Mouse (Mus musculus) heart, postnatal 4 days (tissue): ENCODE data around the gene Wdfy3. TPM values are rescaled to one million over a fixed set of nuclear protein-coding genes. Genes with fewer than 3 reads are reported as not detected.
A peak's percentile ranks its signal among the peaks of the same experiment; 100 is the strongest.

Experiments used
- DNase-seq: peaks from one replicate; pipeline ENCODE4 v3.0.0; 2021
- total RNA-seq, 2 experiments: library from RNA; stranded (reverse); gene quantifications; 2 replicates each; pipeline ENCODE4 v1.2.3; 2021

The Wdfy3 gene
- total RNA-seq, 2 experiments from 2014 or later: 47.0 to 48.6 TPM

- DNase-seq: no peak
Observed at GRCm38 (mm10) chr5:101937909-101938596, 131.7 kb downstream of the Wdfy3 start.

GRCm38 (mm10) chr5:101937362-101937761 is 132.4 kb downstream of the Wdfy3 start:
- DNase-seq: no peak

DNA sequence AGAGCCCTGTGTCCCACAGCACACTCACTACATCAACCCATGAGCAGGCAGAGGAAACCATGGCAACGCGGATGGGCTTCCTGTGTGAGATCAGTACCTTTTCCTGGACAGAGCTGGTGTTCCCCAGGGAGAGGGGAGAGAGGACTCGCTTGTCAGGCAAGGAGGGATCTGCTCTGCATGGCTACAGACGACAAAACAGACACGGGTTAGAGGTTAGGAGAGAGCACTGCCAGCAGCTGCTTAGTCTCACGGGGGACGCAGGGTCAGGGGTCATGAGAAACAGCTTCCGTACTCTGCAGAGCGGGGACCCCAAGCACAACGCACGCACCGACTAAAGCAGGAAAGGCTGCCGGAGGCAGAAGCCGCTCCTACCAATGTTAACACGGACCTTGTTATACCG is 133.8 kb downstream of the Wdfy3 start:
- peak; percentile 67 for DNase-seq

- DNase-seq: no peak
Observed at GRCm38 (mm10) chr5:101934629-101935028, 135.1 kb downstream of the Wdfy3 start.

DNA sequence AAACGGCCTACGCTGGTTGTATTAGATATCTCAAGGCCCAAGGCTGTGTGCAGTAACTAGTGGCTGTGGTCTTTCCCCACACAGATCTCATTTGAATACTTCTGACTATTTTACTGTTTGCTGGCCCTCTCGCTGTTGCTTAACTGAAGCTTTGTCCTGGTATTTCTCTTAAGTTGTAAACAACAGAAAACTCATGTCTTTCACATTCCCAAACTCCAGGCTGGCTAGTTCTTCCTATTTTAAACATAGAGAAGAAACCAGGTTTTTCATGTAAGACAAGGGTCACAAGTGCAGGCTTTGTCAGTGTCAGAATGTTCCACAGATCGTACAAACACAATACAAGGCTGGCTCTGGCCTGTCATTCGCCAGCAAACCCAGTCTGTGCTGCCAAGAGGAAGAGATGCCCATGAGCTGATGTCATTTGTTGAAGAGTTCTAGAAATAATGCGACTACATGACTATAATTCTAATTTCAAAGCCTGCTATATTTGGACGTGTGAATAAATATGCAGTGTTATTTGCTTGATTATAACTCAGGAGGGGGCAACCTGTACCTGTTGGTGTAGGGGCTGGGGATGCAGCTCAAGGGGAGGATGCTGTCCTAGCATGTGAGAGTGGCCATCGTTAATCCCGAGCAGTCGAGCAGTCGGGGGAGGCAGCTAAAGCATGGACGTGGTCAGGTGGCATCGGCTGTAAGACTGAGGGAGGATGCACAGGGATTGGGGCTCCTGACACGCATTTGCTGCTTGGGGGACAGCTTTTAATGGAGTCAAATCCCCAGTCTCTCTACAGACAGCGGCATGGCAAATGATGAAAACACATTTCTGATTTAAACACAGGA is 136.5 kb downstream of the Wdfy3 start:
- peak; percentile 50 for DNase-seq

DNA sequence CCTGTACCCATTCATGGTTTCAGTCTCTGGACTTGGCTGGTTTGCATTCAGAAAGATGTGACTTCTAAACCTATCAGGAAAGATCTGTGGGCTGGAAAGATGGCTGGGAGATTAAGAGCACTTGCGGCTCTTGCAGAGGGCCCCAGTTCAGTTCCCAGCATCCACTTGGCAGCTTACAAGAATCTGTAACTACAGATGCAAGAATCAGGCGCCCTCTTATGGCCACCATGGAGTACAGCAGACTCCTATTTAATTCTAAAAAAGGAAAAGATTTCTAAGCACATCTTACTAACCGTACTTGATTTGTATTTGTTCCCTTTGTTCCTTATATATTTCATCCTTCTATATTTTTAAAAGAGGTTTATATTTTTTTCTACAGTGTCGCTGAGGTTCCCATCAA is 137.7 kb downstream of the Wdfy3 start:
- no peak for DNase-seq

GRCm38 (mm10) chr5:101926311-101926710 is 143.4 kb downstream of the Wdfy3 start:
- no peak for DNase-seq

- DNase-seq: no peak
Observed at GRCm38 (mm10) chr5:101923710-101924109, 146.0 kb downstream of the Wdfy3 start.

GRCm38 (mm10) chr5:101919559-101919958 is 150.2 kb downstream of the Wdfy3 start:
- DNase-seq: no peak

- DNase-seq: no peak
Observed at GRCm38 (mm10) chr5:101909468-101909867, 160.3 kb downstream of the Wdfy3 start.

- DNase-seq: no peak
Observed at GRCm38 (mm10) chr5:101905624-101906023, 164.1 kb downstream of the Wdfy3 start.

DNA sequence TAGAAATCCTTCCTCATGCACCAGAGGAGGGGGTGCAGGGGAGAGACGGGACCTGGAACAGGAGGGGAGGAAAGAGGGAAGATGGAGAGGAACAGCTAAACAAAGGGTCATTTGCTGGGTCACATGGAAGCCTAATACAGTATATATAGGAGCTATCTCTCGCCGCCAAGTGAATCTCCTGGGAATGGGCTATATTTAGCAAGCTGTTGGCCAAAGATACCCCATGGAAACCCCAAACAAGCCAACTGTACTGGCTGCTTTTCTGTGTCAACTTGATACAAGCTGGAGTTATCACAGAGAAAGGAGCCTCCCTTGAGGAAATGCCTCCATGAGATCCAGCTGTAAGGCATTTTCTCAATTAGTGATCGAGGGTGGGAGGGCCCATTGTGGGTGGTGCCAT is 164.9 kb downstream of the Wdfy3 start:
- peak; percentile 30 for DNase-seq

DNA sequence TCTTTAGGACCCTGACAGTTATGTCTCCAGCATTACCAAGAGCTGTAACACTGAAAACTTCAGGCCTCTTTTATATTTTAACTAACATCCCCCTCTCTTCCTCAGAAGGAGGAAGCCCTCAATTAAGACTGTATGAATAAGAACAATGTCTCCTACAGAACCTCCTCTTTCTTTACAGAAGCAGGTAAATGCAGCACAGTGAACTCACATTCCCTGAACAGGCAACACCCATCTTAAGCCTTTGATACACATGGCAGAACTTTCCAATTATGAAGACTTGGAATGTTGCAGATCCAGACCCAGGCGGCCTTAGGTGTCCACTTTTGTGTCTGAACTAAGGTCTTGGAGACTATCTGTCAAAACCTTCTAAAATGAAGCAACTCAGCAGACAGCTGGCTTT is 167.0 kb downstream of the Wdfy3 start:
- DNase-seq: no peak

DNA sequence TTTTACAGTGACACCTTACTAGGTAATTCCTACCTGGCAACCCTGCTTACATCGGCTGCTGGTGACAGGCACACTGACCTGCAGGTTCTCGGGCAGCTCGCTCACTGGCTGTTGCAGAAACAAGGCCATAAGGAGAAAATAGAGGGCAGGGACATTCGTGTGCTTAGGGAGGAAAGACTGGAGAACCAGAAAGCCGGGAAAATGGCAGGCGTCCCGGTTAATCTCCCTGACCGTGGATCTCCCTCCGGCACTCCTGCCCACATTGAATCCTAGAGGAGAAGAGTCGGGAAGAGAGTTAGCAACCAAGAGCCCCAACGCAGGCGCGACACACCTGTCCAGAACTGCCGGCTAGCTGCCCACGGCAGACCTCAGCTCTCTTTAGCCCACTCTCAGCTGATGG is 169.7 kb downstream of the Wdfy3 start:
- DNase-seq: no peak

GRCm38 (mm10) chr5:101896784-101897183 is 172.9 kb downstream of the Wdfy3 start:
- no peak for DNase-seq

DNA sequence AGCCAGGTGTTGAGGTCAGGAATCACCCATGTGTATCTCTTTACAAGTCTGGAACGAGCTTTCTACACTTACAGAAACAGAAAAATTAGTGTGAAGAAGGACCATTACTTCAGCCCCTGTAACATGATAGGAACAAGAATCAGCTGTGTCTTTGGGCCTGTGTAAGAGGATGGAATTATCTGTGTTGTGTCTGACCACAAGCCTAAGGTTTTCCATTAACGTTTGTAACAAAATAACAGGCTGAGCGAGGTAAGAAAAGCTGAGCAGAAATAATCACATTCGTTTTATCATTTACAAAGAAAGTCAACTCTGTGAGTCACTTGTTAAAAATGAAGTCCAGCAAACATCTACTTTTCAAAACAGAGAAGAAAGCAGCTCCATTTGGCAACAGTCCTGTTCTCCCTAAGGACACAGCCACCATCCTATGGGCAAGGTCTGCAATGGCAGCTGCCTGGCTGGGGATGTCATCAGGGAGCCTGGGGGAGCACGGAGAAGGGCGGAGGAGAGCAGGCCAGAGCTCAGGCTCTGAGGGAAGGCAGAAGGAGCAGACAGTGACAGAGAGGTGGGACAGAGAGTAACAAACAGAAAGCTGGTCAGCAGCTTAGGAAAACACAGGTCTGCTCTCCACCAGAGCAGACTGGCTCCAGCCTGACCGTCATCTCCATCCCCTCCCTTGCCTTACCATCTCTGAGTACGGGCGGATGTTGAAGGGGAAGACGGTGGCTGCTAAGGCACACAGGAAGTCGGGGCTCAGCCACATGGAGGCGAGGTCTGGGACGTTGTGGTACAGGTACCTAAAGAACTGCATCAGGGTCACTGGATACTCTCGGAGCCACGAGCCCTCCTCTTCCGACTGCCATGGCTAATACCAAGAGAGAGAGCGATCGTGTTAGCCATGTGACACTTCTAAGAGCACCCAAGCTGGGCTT is 173.7 kb downstream of the Wdfy3 start:
- DNase-seq: no peak

- no peak for DNase-seq
Observed at GRCm38 (mm10) chr5:101895119-101895518, 174.6 kb downstream of the Wdfy3 start.

DNA sequence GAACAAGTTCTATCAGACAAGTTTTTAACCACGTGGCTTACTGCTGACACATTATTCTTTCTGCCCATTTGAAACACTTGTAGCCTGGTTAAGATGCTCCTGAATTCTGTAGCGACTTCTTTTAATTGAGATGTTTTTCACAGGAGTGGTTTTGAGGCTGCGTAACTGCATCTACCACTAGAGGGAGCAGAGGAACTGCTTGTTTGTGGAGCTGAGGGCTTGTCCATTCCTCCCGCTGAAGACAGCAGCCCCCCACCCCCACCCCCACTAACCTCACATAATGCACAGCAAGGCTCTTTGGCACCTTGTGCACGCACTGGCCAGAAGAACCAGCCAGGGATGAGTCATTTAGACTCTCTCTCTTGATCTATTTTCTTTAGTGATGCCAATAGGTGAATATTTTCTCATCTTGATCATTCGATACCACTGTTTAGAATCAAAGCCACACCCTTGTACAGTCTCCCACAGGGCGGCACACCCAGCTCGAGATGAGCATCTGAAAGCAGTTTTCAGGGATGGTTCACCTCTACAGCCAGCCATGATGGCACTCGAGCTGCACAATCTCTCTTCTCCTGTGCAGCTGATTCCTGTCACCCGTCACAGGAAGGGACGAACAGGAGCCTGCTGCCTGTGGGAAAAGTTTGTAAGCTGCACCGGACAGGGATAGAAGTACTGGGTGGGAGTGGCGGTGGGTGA is 175.8 kb downstream of the Wdfy3 start:
- DNase-seq: peak; percentile 55

GRCm38 (mm10) chr5:101891694-101892416 is 177.9 kb downstream of the Wdfy3 start:
- no peak for DNase-seq

DNA sequence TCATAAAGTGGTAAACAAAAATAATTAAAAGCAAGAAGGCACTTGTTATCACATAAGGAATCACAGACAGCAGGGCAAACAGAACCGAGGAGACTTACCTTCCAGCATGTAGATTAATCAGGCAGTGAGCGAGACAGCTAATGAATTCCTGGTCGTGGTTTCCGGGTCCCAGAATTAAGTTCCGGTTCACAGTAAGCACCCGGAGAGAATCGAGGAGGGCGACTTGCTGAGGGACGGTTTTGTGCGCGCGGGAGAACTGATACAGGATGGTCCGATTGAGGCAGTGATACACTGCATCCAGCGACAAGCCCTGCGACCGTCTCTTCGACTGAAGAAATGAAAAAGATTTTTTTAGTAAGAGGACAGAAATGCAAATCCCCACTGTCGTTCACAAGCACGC is 181.7 kb downstream of the Wdfy3 start:
- DNase-seq: no peak

- no peak for DNase-seq
Observed at GRCm38 (mm10) chr5:101885039-101885438, 184.7 kb downstream of the Wdfy3 start.
